Mouse (Mus musculus) heart, postnatal 0 days (tissue): ENCODE measurements around the gene Mthfr. TPM values are rescaled to one million over a fixed set of nuclear protein-coding genes. Genes with fewer than 3 reads are reported as not detected.

ENCODE experiments used
- ATAC-seq: fragments of 200-750 bp; cut with Nextera tagmentation; 2 replicates; pipeline ENCODE4 v1.8.0; 2017; ENCODE audit warnings: low read depth, moderate number of reproducible peaks, moderate library complexity; ENCODE audit not compliant: insufficient read depth
- DNase-seq: peaks from one replicate; pipeline ENCODE4 v3.0.0-alpha.2; 2016; ENCODE audit warnings: low spot score
- H3K27ac ChIP-seq: fragments of 300-500 bp; sonication (generic); 2 replicates; pipeline ENCODE4 v1.5.1; 2014; ENCODE audit warnings: low read depth, mild to moderate bottlenecking
- H3K27me3 ChIP-seq: fragments of 300-500 bp; sonication (generic); 2 replicates; pipeline ENCODE4 v1.6.1; 2014; ENCODE audit warnings: low read length, mixed read lengths; ENCODE audit not compliant: control insufficient read depth, insufficient read depth
- H3K36me3 ChIP-seq: fragments of 300-500 bp; sonication (generic); replicated peaks from 2 replicates; pipeline ENCODE4 v1.6.1; 2014; ENCODE audit warnings: low read length, mixed read lengths; ENCODE audit not compliant: control insufficient read depth, insufficient read depth
- H3K4me1 ChIP-seq: fragments of 300-500 bp; sonication (generic); 2 replicates; pipeline ENCODE4 v1.6.1; 2014; ENCODE audit warnings: antibody characterized with exemption; ENCODE audit not compliant: control insufficient read depth, insufficient read depth
- H3K4me2 ChIP-seq: fragments of 300-500 bp; sonication (generic); 2 replicates; pipeline ENCODE4 v1.6.1; 2014; ENCODE audit warnings: low read depth, mild to moderate bottlenecking, low read length, moderate library complexity
- H3K4me3 ChIP-seq: fragments of 300-500 bp; sonication (generic); 2 replicates; pipeline ENCODE4 v1.5.1; 2014; ENCODE audit warnings: low read depth, low read length
- H3K9ac ChIP-seq: fragments of 300-500 bp; sonication (generic); replicated peaks from 2 replicates; pipeline ENCODE4 v1.6.1; 2014; ENCODE audit warnings: low read depth, low read length, mixed read lengths
- H3K9me3 ChIP-seq: fragments of 300-500 bp; sonication (generic); replicated peaks from 2 replicates; pipeline ENCODE4 v1.6.1; 2016; ENCODE audit warnings: low read length; ENCODE audit not compliant: control insufficient read depth
- CTCF ChIP-seq: IDR thresholded peaks from 2 replicates; pipeline ENCODE4 v1.5.1; 2016; ENCODE audit warnings: antibody characterized with exemption, control low read depth, low read depth
- EP300 ChIP-seq: IDR thresholded peaks from 2 replicates; pipeline ENCODE4 v1.6.1; 2016; ENCODE audit warnings: antibody characterized with exemption, low read depth
- WGBS: fragments of 180-500 bp; shearing (Covaris S2); extraction: QIAGEN DNeasy Blood & Tissue Kit; methylation state at CpG from one replicate; pipeline ENCODE4 v1.1.7; 2014; 5-methylcytosine and 5-hydroxymethylcytosine counted together
- polyA plus RNA-seq: library from polyadenylated mRNA; unstranded; fragments of >200 nt; fragmentation: Nextera tagmentation; extraction: Ambion mirVana; gene quantifications from 2 replicates; pipeline ENCODE4 v1.2.1, GENCODE M21; 2015
- total RNA-seq: library from RNA; depleted of rRNA; stranded (reverse); fragments of >200 nt; gene quantifications from 2 replicates; pipeline ENCODE4 v1.2.3, GENCODE M21; 2014; ENCODE audit warnings: low replicate concordance; rRNA removed

Mthfr gene
- total and polyA plus RNA-seq, 2 experiments from 2014 or later = 6.3 to 37.6 TPM

DNA sequence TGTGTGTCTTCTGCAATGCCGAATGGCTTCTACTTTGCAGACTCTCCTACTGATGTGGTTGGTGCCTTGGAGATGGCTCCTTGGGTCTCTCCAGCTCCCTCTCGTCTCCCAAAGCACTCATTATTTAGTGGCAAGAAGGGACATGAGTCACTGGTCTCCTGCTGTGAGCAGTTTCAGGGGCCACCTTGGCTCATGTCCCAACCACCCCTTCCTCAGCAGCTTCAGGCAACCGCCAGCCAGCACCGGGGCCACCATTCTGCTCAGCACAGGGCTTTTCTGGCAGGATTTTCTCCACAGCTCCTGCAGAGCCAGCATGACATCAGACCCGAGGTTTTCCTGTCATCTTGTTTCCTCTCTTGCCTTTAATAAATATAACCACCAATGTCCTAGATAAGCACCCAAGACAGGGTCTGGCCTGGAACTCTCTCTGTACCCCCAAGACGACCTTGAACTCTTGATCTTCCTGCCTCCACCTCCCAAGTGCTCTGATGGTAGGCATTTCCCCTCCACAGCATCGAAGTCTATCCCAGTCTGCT lies 69.8 kb downstream of the Mthfr start:
- ATAC-seq (no peak), DNase-seq (no peak)

More for the DNA sequence above, 69.8 kb downstream of the Mthfr start:
- TF ChIP-seq CTCF = no peak
- TF ChIP-seq EP300 = no peak
- no peaks in the 10 kb centered on the region for H3K4me1 ChIP-seq
- H3K27me3 ChIP-seq = no peaks in the 10 kb centered on the region
- H3K4me3 ChIP-seq = no peak overlapping the region
- H3K4me2 ChIP-seq = no peak overlapping the region
- WGBS = 43% methylated on average over 7 of the region's 7 CpGs
- H3K9ac ChIP-seq = no peak overlapping the region
- H3K9me3 ChIP-seq = no peaks in the 10 kb centered on the region
- H3K36me3 ChIP-seq = no peaks in the 10 kb centered on the region
- no peak overlapping the region for H3K27ac ChIP-seq

Other genes with a start within 250 kb of the Mthfr start
- gene Zfp984, start 229.3 kb upstream of the Mthfr start, total RNA-seq = 2.2 and 8.4 TPM in 2 replicates
- 7.2 and 8.2 TPM in 2 replicates for gene Zfp984, start 229.3 kb upstream of the Mthfr start, polyA plus RNA-seq
- gene Zfp933, start 190.7 kb upstream of the Mthfr start, total RNA-seq = 3.4 and 3.5 TPM in 2 replicates
- 5.1 and 7.1 TPM in 2 replicates for gene Zfp933, start 190.7 kb upstream of the Mthfr start, polyA plus RNA-seq
- 24.0 and 73.6 TPM in 2 replicates for gene Miip, start 170.3 kb upstream of the Mthfr start, total RNA-seq
- 18.0 and 19.2 TPM in 2 replicates for gene Miip, start 170.3 kb upstream of the Mthfr start, polyA plus RNA-seq
- 3.2 and 9.4 TPM in 2 replicates for gene Fv1, start 170.1 kb upstream of the Mthfr start, total RNA-seq
- 5.9 and 6.1 TPM in 2 replicates for gene Fv1, start 170.1 kb upstream of the Mthfr start, polyA plus RNA-seq
- 251 and 256 TPM in 2 replicates for gene Mfn2, start 134.4 kb upstream of the Mthfr start, total RNA-seq
- gene Mfn2, start 134.4 kb upstream of the Mthfr start, polyA plus RNA-seq = 188 and 230 TPM in 2 replicates
- gene Plod1, start 102.3 kb upstream of the Mthfr start, total RNA-seq = 84.0 and 107 TPM in 2 replicates
- gene Plod1, start 102.3 kb upstream of the Mthfr start, polyA plus RNA-seq = 48.9 and 55.6 TPM in 2 replicates
- 76.2 and 82.2 TPM in 2 replicates for gene 2510039O18Rik, start 98.2 kb upstream of the Mthfr start, total RNA-seq
- gene 2510039O18Rik, start 98.2 kb upstream of the Mthfr start, polyA plus RNA-seq = 8.9 and 10.4 TPM in 2 replicates
- 831 and 1,183 TPM in 2 replicates for gene Nppb, start 53.3 kb upstream of the Mthfr start, total RNA-seq
- gene Nppb, start 53.3 kb upstream of the Mthfr start, polyA plus RNA-seq = 188 and 473 TPM in 2 replicates
- gene Nppa, start 38.4 kb upstream of the Mthfr start, total RNA-seq = 2,556 and 3,370 TPM in 2 replicates
- 9,636 and 10,119 TPM in 2 replicates for gene Nppa, start 38.4 kb upstream of the Mthfr start, polyA plus RNA-seq
- gene Clcn6, start 256 bp upstream of the Mthfr start, total RNA-seq = 14.7 and 16.3 TPM in 2 replicates
- 3.5 and 4.3 TPM in 2 replicates for gene Clcn6, start 256 bp upstream of the Mthfr start, polyA plus RNA-seq
- 21.2 and 31.4 TPM in 2 replicates for gene Agtrap, start 49.0 kb downstream of the Mthfr start, total RNA-seq
- gene Agtrap, start 49.0 kb downstream of the Mthfr start, polyA plus RNA-seq = 22.9 and 25.2 TPM in 2 replicates
- gene Mad2l2, start 91.3 kb downstream of the Mthfr start, total RNA-seq = 6.1 and 6.7 TPM in 2 replicates
- 36.2 and 40.1 TPM in 2 replicates for gene Mad2l2, start 91.3 kb downstream of the Mthfr start, polyA plus RNA-seq
- not detected in 2 replicates for gene Draxin, start 91.6 kb downstream of the Mthfr start, total RNA-seq
- 0.01 and 0.03 TPM in 2 replicates for gene Draxin, start 91.6 kb downstream of the Mthfr start, polyA plus RNA-seq
- gene Fbxo6, start 113.1 kb downstream of the Mthfr start, total RNA-seq = 84.6 and 86.0 TPM in 2 replicates
- gene Fbxo6, start 113.1 kb downstream of the Mthfr start, polyA plus RNA-seq = 31.6 and 35.4 TPM in 2 replicates
- 77.4 and 88.4 TPM in 2 replicates for gene Fbxo44, start 121.4 kb downstream of the Mthfr start, total RNA-seq
- gene Fbxo44, start 121.4 kb downstream of the Mthfr start, polyA plus RNA-seq = 32.1 and 35.6 TPM in 2 replicates
- gene Fbxo2, start 121.5 kb downstream of the Mthfr start, total RNA-seq = not detected in 2 replicates
- gene Fbxo2, start 121.5 kb downstream of the Mthfr start, polyA plus RNA-seq = 0.11 and 0.12 TPM in 2 replicates
- 0.39 TPM in 1 of 2 replicates, not detected in the other for gene Disp3, start 248.9 kb downstream of the Mthfr start, total RNA-seq
- gene Disp3, start 248.9 kb downstream of the Mthfr start, polyA plus RNA-seq = 0.11 TPM in 1 of 2 replicates, not detected in the other